Mouse (Mus musculus) C2C12 (cell line): Measurements from ENCODE around the gene Osbpl8.

Experiments
- CEBPB ChIP-seq: IDR thresholded peaks from one replicate; pipeline ENCODE4 v1.6.1; 2011; ENCODE audit warnings: low read depth, mild to moderate bottlenecking, control low read depth, moderate library complexity
- CTCF ChIP-seq: IDR thresholded peaks from one replicate; pipeline ENCODE4 v1.5.1; 2011; ENCODE audit not compliant: control insufficient read depth, insufficient read depth, insufficient read length
- FOSL1 ChIP-seq: IDR thresholded peaks from one replicate; pipeline ENCODE4 v1.8.0; 2011; ENCODE audit warnings: mild to moderate bottlenecking, low read length; ENCODE audit not compliant: poor library complexity, insufficient read depth, severe bottlenecking
- MAX ChIP-seq: IDR thresholded peaks from one replicate; pipeline ENCODE4 v1.6.1; 2011; ENCODE audit warnings: mild to moderate bottlenecking, control low read depth
- MYOD1 ChIP-seq: IDR thresholded peaks from one replicate; pipeline ENCODE4 v1.6.1; 2011; ENCODE audit warnings: low read depth; ENCODE audit not compliant: control insufficient read depth, insufficient read length
- MYOG ChIP-seq: IDR thresholded peaks from one replicate; pipeline ENCODE4 v1.6.1; 2011; ENCODE audit not compliant: control insufficient read depth, insufficient read length; ENCODE audit errors: extremely low read depth
- USF1 ChIP-seq: IDR thresholded peaks from one replicate; pipeline ENCODE4 v1.6.1; 2011; ENCODE audit warnings: low read depth, mild to moderate bottlenecking, control low read depth, moderate library complexity

- TF ChIP-seq CTCF, result no peak
- no peak for TF ChIP-seq MYOD1
- no peak for TF ChIP-seq USF1
- TF ChIP-seq MAX, result no peak
- TF ChIP-seq CEBPB, result no peak
- no peak for TF ChIP-seq MYOG
- TF ChIP-seq FOSL1, result no peak
These were observed 177.2 kb downstream of the Osbpl8 start for GRCm38 (mm10) chr10:111341761-111342160.
